Mouse (Mus musculus) urinary bladder, postnatal 10 days (tissue): ENCODE measurements around the gene Adgrf1.

ENCODE experiments used
- DNase-seq: peaks from one replicate; pipeline ENCODE4 v3.0.0; 2022; ENCODE audit warnings: low spot score

Gene Adgrf1

GRCm38 (mm10) chr17:43362881-43363280, 92.8 kb downstream of the Adgrf1 start:
- DNase-seq: no peak

- DNase-seq: no peak
Observed at GRCm38 (mm10) chr17:43363921-43364320, 93.8 kb downstream of the Adgrf1 start.

GRCm38 (mm10) chr17:43365297-43365696, 95.2 kb downstream of the Adgrf1 start:
- no peak for DNase-seq

- DNase-seq: no peak
Observed at GRCm38 (mm10) chr17:43366486-43366885, 96.4 kb downstream of the Adgrf1 start.

GRCm38 (mm10) chr17:43368171-43368576, 98.0 kb downstream of the Adgrf1 start:
- no peak for DNase-seq

GRCm38 (mm10) chr17:43372604-43373003, 102.5 kb downstream of the Adgrf1 start:
- no peak for DNase-seq

GRCm38 (mm10) chr17:43374020-43374419, 103.9 kb downstream of the Adgrf1 start:
- DNase-seq: no peak
